Mouse (Mus musculus): ENCODE data around the gene Angptl2. TPM values are rescaled to one million over a fixed set of nuclear protein-coding genes. Genes with fewer than 3 reads are reported as not detected.

Gene Angptl2
- polyA plus RNA-seq, 1 experiment from 2014 or later: 36.9 TPM

DNA sequence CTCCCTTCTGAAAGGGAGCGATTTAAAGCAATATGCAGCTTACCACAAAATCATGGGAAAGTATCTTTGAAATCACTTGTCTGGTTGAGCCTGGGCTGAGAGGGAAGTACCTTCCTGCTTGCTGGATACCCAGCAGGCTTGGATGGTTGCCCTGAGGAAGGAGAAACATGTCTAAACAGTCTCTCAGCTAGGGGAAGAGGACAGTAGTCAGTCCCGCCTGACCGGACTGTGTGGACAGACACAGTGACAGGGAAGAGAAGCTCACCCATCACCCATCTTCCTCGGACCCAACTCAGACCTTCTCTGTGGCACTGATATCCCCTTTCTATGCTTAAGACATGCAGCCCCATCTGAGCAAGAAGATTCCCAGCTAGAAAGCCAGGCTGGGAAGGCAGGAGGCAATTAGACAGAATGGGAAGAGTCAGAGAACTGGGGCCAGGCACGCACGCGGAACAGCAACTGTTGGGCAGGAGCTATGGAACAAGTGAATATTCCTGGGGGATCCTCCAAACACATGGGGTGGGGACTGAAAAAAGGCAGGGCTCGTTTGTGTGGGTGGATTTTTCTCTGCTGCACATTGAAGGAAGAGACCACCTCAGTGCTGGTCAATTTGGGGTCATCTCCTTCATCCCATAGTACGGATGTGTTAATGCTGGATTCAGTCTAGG, 38.6 kb downstream of the Angptl2 start:
- no peak overlapping the region for H3K27ac ChIP-seq

DNA sequence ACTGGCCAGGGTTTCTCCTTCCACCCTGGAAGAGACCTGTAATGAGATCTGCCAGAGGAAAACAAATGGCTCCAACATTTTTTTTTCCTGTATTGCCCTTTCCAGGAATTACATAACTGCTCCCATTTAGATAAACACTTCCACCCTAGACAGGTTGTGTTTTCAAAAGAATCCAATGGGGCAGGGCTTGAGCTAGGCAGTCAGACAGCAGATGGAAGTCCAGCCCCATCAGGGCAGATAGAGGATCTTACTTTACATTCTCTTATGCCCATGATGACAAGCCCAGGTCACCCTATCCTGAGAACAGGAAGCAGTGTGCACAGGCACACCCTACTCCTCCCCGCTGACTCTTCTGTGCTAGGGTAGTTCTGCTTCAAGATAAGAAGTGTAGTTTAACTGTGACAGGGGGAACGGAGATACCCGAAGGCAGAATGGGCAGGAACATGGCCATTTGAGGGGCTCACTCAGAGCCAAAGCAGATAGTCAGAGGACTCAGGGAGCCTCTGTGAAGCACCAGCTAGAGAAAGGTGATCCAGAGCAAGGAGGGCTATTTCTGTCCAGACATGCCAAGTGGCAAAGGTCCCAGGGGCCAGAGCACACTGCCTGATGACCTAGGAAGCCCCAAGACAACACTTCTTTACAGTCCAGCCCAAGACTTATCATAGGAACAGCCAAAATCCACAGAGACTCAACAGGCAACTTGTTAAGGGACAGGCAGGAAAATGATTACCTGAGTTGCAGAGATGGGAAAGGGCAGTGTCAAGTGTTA, 41.1 kb downstream of the Angptl2 start:
- DNase-seq (ENCODE audit: low spot score) (no peak), ATAC-seq (replicated peaks; ENCODE audit: low FRiP score, low read depth) (no peak)
- H3K9ac ChIP-seq (ENCODE audit: low read depth, low read length): no peak overlapping the region
- no peaks in the 10 kb centered on the region for H3K36me3 ChIP-seq (ENCODE audit: insufficient read depth, low read length)
- H3K4me3 ChIP-seq (replicated peaks; ENCODE audit: low read depth, low read length): no peak overlapping the region
- no peaks in the 10 kb centered on the region for H3K27me3 ChIP-seq (ENCODE audit: insufficient read depth, low read length)
- H3K27ac ChIP-seq: no peak overlapping the region
- no peak for TF ChIP-seq CTCF (IDR thresholded peaks at IDR 0.05; ENCODE audit: low read depth)
- 81% methylated on average over 3 of the region's 3 CpGs for WGBS
- H3K4me1 ChIP-seq (replicated peaks; ENCODE audit: insufficient read depth, low read length): 0 out of 2 replicates have a peak, but pooled peaks cover 4% of the 10 kb centered on the region
- no peak overlapping the region for H3K4me2 ChIP-seq (ENCODE audit: low read length)
- no peaks in the 10 kb centered on the region for H3K9me3 ChIP-seq (replicated peaks; ENCODE audit: low read length)

More for the DNA sequence above, 38.6 kb downstream of the Angptl2 start:
- H3K27me3 ChIP-seq (ENCODE audit: insufficient read depth, low read length): no peaks in the 10 kb centered on the region
- no peak overlapping the region for H3K4me3 ChIP-seq (replicated peaks; ENCODE audit: low read depth, low read length)
- 80% methylated on average over 9 of the region's 9 CpGs for WGBS
- no peak for TF ChIP-seq CTCF (IDR thresholded peaks at IDR 0.05; ENCODE audit: low read depth)
- no peak overlapping the region for H3K4me2 ChIP-seq (ENCODE audit: low read length)
- H3K9me3 ChIP-seq (replicated peaks; ENCODE audit: low read length): no peaks in the 10 kb centered on the region
- ATAC-seq (replicated peaks; ENCODE audit: low FRiP score, low read depth) (no peak), DNase-seq (ENCODE audit: low spot score) (no peak)
- 0 out of 2 replicates have a peak, but pooled peaks cover 4% of the 10 kb centered on the region for H3K4me1 ChIP-seq (replicated peaks; ENCODE audit: insufficient read depth, low read length)
- no peaks in the 10 kb centered on the region for H3K36me3 ChIP-seq (ENCODE audit: insufficient read depth, low read length)
- H3K9ac ChIP-seq (ENCODE audit: low read depth, low read length): no peak overlapping the region

DNA sequence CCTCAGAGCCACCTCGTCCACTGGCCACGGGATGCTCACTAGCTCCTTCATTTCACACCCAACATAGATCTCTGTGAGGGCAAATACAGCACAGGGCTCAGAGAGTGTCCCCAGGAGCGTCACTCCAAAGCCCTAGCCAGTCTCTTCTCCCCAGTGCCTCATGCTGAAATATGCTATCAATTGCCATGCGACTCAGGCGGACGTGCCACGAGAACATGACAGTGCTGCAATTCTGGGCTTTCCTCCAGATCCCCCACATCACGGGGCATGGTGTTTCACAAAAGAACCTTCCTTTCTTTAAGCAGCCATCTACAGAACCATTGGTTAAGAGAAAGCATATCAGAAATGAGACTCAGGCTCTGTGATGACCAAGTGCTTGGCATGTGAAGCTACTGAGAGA, 44.9 kb downstream of the Angptl2 start:
- Histone ChIP-seq H3K4me3 (replicated peaks; ENCODE audit: low read depth, low read length) (no peak overlapping the region), H3K36me3 (ENCODE audit: insufficient read depth, low read length) (no peaks in the 10 kb centered on the region), H3K9ac (ENCODE audit: low read depth, low read length) (no peak overlapping the region), H3K9me3 (replicated peaks; ENCODE audit: low read length) (no peaks in the 10 kb centered on the region), H3K4me1 (replicated peaks; ENCODE audit: insufficient read depth, low read length) (no peaks in the 10 kb centered on the region), H3K4me2 (ENCODE audit: low read length) (no peak overlapping the region), H3K27me3 (ENCODE audit: insufficient read depth, low read length) (no peaks in the 10 kb centered on the region), H3K27ac (no peak overlapping the region)
- ATAC-seq (replicated peaks; ENCODE audit: low FRiP score, low read depth) (no peak), DNase-seq (ENCODE audit: low spot score) (no peak)
- WGBS: 90% methylated on average over 8 of the region's 8 CpGs
- TF ChIP-seq CTCF (IDR thresholded peaks at IDR 0.05; ENCODE audit: low read depth): no peak

DNA sequence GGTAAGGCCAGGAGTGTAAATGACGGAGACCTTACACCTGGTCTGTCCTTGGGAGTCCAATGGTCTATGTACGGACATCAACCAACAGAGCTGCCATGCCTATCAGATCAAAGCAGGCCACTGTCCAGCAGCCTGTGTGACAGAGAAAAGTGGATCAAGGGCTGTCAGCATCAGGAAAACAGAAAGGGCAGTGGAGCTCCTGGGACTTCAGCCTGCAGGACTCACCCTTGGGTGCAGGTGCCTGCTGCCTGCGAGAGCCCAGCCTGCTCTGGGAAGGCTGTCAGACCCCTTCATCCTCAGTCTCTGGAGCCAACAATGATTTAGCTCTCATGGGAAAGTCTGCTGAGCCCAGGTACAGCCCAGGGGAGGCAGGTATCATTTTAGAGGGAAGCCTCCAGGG, 45.6 kb downstream of the Angptl2 start:
- no peaks in the 10 kb centered on the region for H3K36me3 ChIP-seq (ENCODE audit: insufficient read depth, low read length)
- no peak overlapping the region for H3K27ac ChIP-seq
- H3K4me3 ChIP-seq (replicated peaks; ENCODE audit: low read depth, low read length): no peak overlapping the region
- WGBS: 86% methylated on average over 3 of the region's 3 CpGs
- DNase-seq (ENCODE audit: low spot score) (no peak), ATAC-seq (replicated peaks; ENCODE audit: low FRiP score, low read depth) (no peak)
- no peaks in the 10 kb centered on the region for H3K4me1 ChIP-seq (replicated peaks; ENCODE audit: insufficient read depth, low read length)
- H3K9me3 ChIP-seq (replicated peaks; ENCODE audit: low read length): no peaks in the 10 kb centered on the region
- H3K9ac ChIP-seq (ENCODE audit: low read depth, low read length): no peak overlapping the region
- TF ChIP-seq CTCF (IDR thresholded peaks at IDR 0.05; ENCODE audit: low read depth): no peak
- H3K4me2 ChIP-seq (ENCODE audit: low read length): no peak overlapping the region
- H3K27me3 ChIP-seq (ENCODE audit: insufficient read depth, low read length): no peaks in the 10 kb centered on the region

DNA sequence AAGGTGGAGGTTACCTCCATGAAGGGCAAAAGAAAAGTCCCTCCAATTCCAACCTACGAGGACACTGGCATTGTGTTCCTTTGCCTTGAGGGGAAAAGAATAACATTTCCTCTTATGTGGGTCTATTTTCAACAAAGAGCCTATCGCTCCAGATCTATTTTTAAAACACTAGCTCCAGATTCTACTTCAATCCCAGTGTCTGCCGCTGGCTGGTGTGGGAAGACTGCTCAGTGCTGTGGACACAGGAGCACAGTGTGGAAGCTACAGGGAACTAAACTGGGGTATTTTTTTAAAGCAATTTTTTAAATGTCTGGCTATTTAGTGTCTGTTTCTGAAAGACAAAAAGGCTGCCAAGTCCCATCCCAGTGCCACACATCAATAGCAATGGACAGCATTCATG, 49.9 kb downstream of the Angptl2 start:
- H3K4me1 ChIP-seq (replicated peaks; ENCODE audit: insufficient read depth, low read length): no peaks in the 10 kb centered on the region
- H3K9ac ChIP-seq (ENCODE audit: low read depth, low read length): no peak overlapping the region; the same call in 1 of the 2 replicates
- no peak overlapping the region for H3K27ac ChIP-seq
- no peaks in the 10 kb centered on the region for H3K27me3 ChIP-seq (ENCODE audit: insufficient read depth, low read length)
- no peak overlapping the region for H3K4me2 ChIP-seq (ENCODE audit: low read length)
- no peak for TF ChIP-seq CTCF (IDR thresholded peaks at IDR 0.05; ENCODE audit: low read depth)
- 58% methylated on average over 3 of the region's 3 CpGs for WGBS
- H3K4me3 ChIP-seq (replicated peaks; ENCODE audit: low read depth, low read length): no peak overlapping the region
- no peak for ATAC-seq (replicated peaks; ENCODE audit: low FRiP score, low read depth)
- no peaks in the 10 kb centered on the region for H3K9me3 ChIP-seq (replicated peaks; ENCODE audit: low read length)
- no peak for DNase-seq (ENCODE audit: low spot score)
- no peaks in the 10 kb centered on the region for H3K36me3 ChIP-seq (ENCODE audit: insufficient read depth, low read length)

DNA sequence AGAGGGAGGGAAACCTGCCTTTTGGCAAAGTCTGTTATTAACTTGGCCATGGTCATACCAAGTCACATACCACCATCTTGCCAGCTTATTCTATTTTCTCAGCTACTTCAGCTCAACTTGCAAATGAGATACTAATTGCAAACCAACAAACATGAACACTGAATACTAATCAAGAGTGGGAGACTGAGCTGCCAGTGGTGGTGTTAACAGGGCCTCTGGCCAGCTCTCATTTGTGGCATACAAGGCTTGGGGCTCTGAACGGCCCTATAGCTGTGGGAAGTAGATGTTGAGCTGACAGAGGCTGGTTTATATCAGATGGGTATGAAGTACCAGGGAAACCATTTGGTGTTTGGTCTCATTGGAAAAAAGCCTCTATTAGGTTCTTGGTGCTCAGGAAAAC, 51.2 kb downstream of the Angptl2 start:
- no peak for DNase-seq (ENCODE audit: low spot score)
- 78% methylated on average over 1 of the region's 1 CpGs for WGBS
- H3K9me3 ChIP-seq (replicated peaks; ENCODE audit: low read length): no peaks in the 10 kb centered on the region
- H3K4me1 ChIP-seq (replicated peaks; ENCODE audit: insufficient read depth, low read length): no peaks in the 10 kb centered on the region
- H3K4me3 ChIP-seq (replicated peaks; ENCODE audit: low read depth, low read length): no peak overlapping the region
- no peak overlapping the region for H3K9ac ChIP-seq (ENCODE audit: low read depth, low read length)
- H3K27ac ChIP-seq: no peak overlapping the region
- ATAC-seq (replicated peaks; ENCODE audit: low FRiP score, low read depth): no peak
- H3K36me3 ChIP-seq (ENCODE audit: insufficient read depth, low read length): no peaks in the 10 kb centered on the region
- no peaks in the 10 kb centered on the region for H3K27me3 ChIP-seq (ENCODE audit: insufficient read depth, low read length)
- TF ChIP-seq CTCF (IDR thresholded peaks at IDR 0.05; ENCODE audit: low read depth): no peak
- H3K4me2 ChIP-seq (ENCODE audit: low read length): no peak overlapping the region
